Mouse (Mus musculus): ENCODE measurements around the gene Tpgs1. TPM values are rescaled to one million over a fixed set of nuclear protein-coding genes. Genes with fewer than 3 reads are reported as not detected.
"Not testable (repeated sequence)": the region's sequence is repeated elsewhere in the genome, so short reads cannot be mapped to it uniquely, and the experiment has no call there.

Tpgs1 gene
- polyA plus RNA-seq, 1 experiment from 2014 or later: 90.2 TPM

- WGBS: 53% methylated on average over 7 of the region's 7 CpGs
- Histone ChIP-seq H3K4me2 (no peak overlapping the region), H3K4me1 (replicated peaks) (peaks cover 9% of the 10 kb centered on the region), H3K9ac (no peak overlapping the region), H3K36me3 (no peaks in the 10 kb centered on the region), H3K4me3 (no peak overlapping the region), H3K27me3 (no peaks in the 10 kb centered on the region), H3K9me3 (no peaks in the 10 kb centered on the region), H3K27ac (replicated peaks) (no peak overlapping the region)
- no peak for ATAC-seq (ENCODE audit: low read depth)
These were observed 31.5 kb downstream of the Tpgs1 start for GRCm38 (mm10) chr10:79700676-79701075.

GRCm38 (mm10) chr10:79701443-79702129 is 32.4 kb downstream of the Tpgs1 start:
- H3K36me3 ChIP-seq: 0 out of 2 replicates have a peak, but pooled peaks cover 1% of the 10 kb centered on the region
- H3K9ac ChIP-seq: no peak overlapping the region
- peaks cover 18% of the 10 kb centered on the region for H3K4me1 ChIP-seq (replicated peaks)
- peak overlapping the region; percentile 13; the same call in 1 of the 2 replicates for H3K27ac ChIP-seq (replicated peaks)
- no peak overlapping the region for H3K4me2 ChIP-seq
- no peak overlapping the region for H3K4me3 ChIP-seq
- no peaks in the 10 kb centered on the region for H3K9me3 ChIP-seq
- WGBS: 70% methylated on average over 10 of the region's 10 CpGs
- H3K27me3 ChIP-seq: no peaks in the 10 kb centered on the region
- ATAC-seq (ENCODE audit: low read depth): no peak

GRCm38 (mm10) chr10:79702970-79703369 is 33.8 kb downstream of the Tpgs1 start:
- not testable (repeated sequence) for H3K27ac ChIP-seq (replicated peaks); H3K9me3 ChIP-seq; H3K4me2 ChIP-seq; H3K4me3 ChIP-seq; H3K27me3 ChIP-seq; H3K9ac ChIP-seq; ATAC-seq (ENCODE audit: low read depth)
- 0 out of 2 replicates have a peak, but pooled peaks cover 13% of the 10 kb centered on the region for H3K36me3 ChIP-seq
- H3K4me1 ChIP-seq (replicated peaks): peaks cover 32% of the 10 kb centered on the region
- 84% methylated on average over 4 of the region's 4 CpGs for WGBS

- Histone ChIP-seq H3K4me2 (peak overlapping the region; percentile 99), H3K9ac (peak overlapping the region; percentile 63), H3K27me3 (no peaks in the 10 kb centered on the region), H3K36me3 (peaks cover 15% of the 10 kb centered on the region; the same call in 1 of the 2 replicates), H3K4me1 (replicated peaks) (peaks cover 33% of the 10 kb centered on the region), H3K9me3 (no peaks in the 10 kb centered on the region), H3K4me3 (peak overlapping the region; percentile 59), H3K27ac (replicated peaks) (peak overlapping the region; percentile 57)
- no peak for ATAC-seq (ENCODE audit: low read depth)
- WGBS: 75% methylated on average over 10 of the region's 10 CpGs
These were observed 34.4 kb downstream of the Tpgs1 start for GRCm38 (mm10) chr10:79703541-79703940.

- Histone ChIP-seq H3K9me3 (no peaks in the 10 kb centered on the region), H3K9ac (peak within 1 kb of the TSS; percentile 85), H3K4me2 (peak within 1 kb of the TSS; percentile 99), H3K36me3 (peaks cover 22% of the 10 kb centered on the region), H3K4me1 (replicated peaks) (peaks cover 33% of the 10 kb centered on the region), H3K27me3 (no peaks in the 10 kb centered on the region), H3K27ac (replicated peaks) (peak within 1 kb of the TSS; percentile 84), H3K4me3 (peak within 1 kb of the TSS; percentile 59)
- 1% methylated on average over 53 of the region's 65 CpGs for WGBS
- ATAC-seq (ENCODE audit: low read depth): peak; percentile 95
These were observed 35.1 kb downstream of the Tpgs1 start, which contains the start of gene Bsg for GRCm38 (mm10) chr10:79704065-79704969. TSS of gene Bsg (plus strand) at chr10:79704491.

GRCm38 (mm10) chr10:79704970-79705360 is 35.8 kb downstream of the Tpgs1 start:
- peak overlapping the region; percentile 99 for H3K4me2 ChIP-seq
- WGBS: 5% methylated on average over 10 of the region's 10 CpGs
- H3K9me3 ChIP-seq: no peaks in the 10 kb centered on the region
- H3K27me3 ChIP-seq: no peaks in the 10 kb centered on the region
- peaks cover 33% of the 10 kb centered on the region for H3K4me1 ChIP-seq (replicated peaks)
- peak; percentile 1 for ATAC-seq (ENCODE audit: low read depth)
- peak overlapping the region; percentile 59 for H3K4me3 ChIP-seq
- H3K9ac ChIP-seq: peak overlapping the region; percentile 85
- peaks cover 29% of the 10 kb centered on the region for H3K36me3 ChIP-seq
- peak overlapping the region; percentile 84 for H3K27ac ChIP-seq (replicated peaks)

GRCm38 (mm10) chr10:79705951-79706350 is 36.8 kb downstream of the Tpgs1 start:
- no peaks in the 10 kb centered on the region for H3K27me3 ChIP-seq
- H3K4me3 ChIP-seq: peak overlapping the region; percentile 59
- peak overlapping the region; percentile 99 for H3K4me2 ChIP-seq
- H3K36me3 ChIP-seq: peaks cover 39% of the 10 kb centered on the region
- H3K9me3 ChIP-seq: no peaks in the 10 kb centered on the region
- no peak overlapping the region; the same call in 1 of the 2 replicates for H3K27ac ChIP-seq (replicated peaks)
- 90% methylated on average over 5 of the region's 5 CpGs for WGBS
- H3K9ac ChIP-seq: peak overlapping the region; percentile 85
- ATAC-seq (ENCODE audit: low read depth): no peak
- H3K4me1 ChIP-seq (replicated peaks): peaks cover 33% of the 10 kb centered on the region

- H3K36me3 ChIP-seq: peaks cover 45% of the 10 kb centered on the region
- no peaks in the 10 kb centered on the region for H3K9me3 ChIP-seq
- WGBS: 90% methylated on average over 5 of the region's 5 CpGs
- no peak for ATAC-seq (ENCODE audit: low read depth)
- H3K4me1 ChIP-seq (replicated peaks): peaks cover 33% of the 10 kb centered on the region
- H3K27ac ChIP-seq (replicated peaks): no peak overlapping the region; the same call in 1 of the 2 replicates
- H3K9ac ChIP-seq: peak overlapping the region; percentile 85
- H3K4me3 ChIP-seq: peak overlapping the region; percentile 59
- H3K27me3 ChIP-seq: no peaks in the 10 kb centered on the region
- H3K4me2 ChIP-seq: peak overlapping the region; percentile 99
These were observed 37.4 kb downstream of the Tpgs1 start for GRCm38 (mm10) chr10:79706406-79707094.

GRCm38 (mm10) chr10:79707162-79707561 is 38.0 kb downstream of the Tpgs1 start:
- H3K27ac ChIP-seq (replicated peaks): no peak overlapping the region
- H3K27me3 ChIP-seq: no peaks in the 10 kb centered on the region
- peaks cover 33% of the 10 kb centered on the region for H3K4me1 ChIP-seq (replicated peaks)
- H3K4me2 ChIP-seq: peak overlapping the region; percentile 99
- H3K9ac ChIP-seq: peak overlapping the region; percentile 85
- no peak for ATAC-seq (ENCODE audit: low read depth)
- 81% methylated on average over 1 of the region's 1 CpGs for WGBS
- no peaks in the 10 kb centered on the region for H3K9me3 ChIP-seq
- H3K4me3 ChIP-seq: peak overlapping the region; percentile 59; the same call in 1 of the 2 replicates
- peaks cover 51% of the 10 kb centered on the region for H3K36me3 ChIP-seq

- ATAC-seq (ENCODE audit: low read depth): no peak
- peaks cover 33% of the 10 kb centered on the region for H3K4me1 ChIP-seq (replicated peaks)
- H3K27me3 ChIP-seq: no peaks in the 10 kb centered on the region
- no peak overlapping the region for H3K4me2 ChIP-seq
- no peaks in the 10 kb centered on the region for H3K9me3 ChIP-seq
- no peak overlapping the region for H3K9ac ChIP-seq
- peaks cover 54% of the 10 kb centered on the region for H3K36me3 ChIP-seq
- H3K4me3 ChIP-seq: no peak overlapping the region
- no peak overlapping the region for H3K27ac ChIP-seq (replicated peaks)
- 76% methylated on average over 4 of the region's 4 CpGs for WGBS
These were observed 38.6 kb downstream of the Tpgs1 start for GRCm38 (mm10) chr10:79707759-79708158.

GRCm38 (mm10) chr10:79708668-79709067 is 39.5 kb downstream of the Tpgs1 start:
- Histone ChIP-seq H3K4me3 (no peak overlapping the region), H3K4me1 (replicated peaks) (peaks cover 33% of the 10 kb centered on the region), H3K4me2 (no peak overlapping the region), H3K36me3 (peaks cover 54% of the 10 kb centered on the region), H3K9ac (no peak overlapping the region), H3K27ac (replicated peaks) (no peak overlapping the region), H3K27me3 (no peaks in the 10 kb centered on the region), H3K9me3 (no peaks in the 10 kb centered on the region)
- ATAC-seq (ENCODE audit: low read depth): no peak
- WGBS: 93% methylated on average over 21 of the region's 21 CpGs
